Mouse (Mus musculus) ES-Bruce4 (cell line): ENCODE data around the gene Kdr. TPM values are rescaled to one million over a fixed set of nuclear protein-coding genes. Genes with fewer than 3 reads are reported as not detected.

ENCODE experiments used
- H3K27ac ChIP-seq: 2 replicates; pipeline ENCODE4 v1.5.1; 2012; ENCODE audit warnings: low read length, inconsistent platforms; ENCODE audit not compliant: insufficient read depth
- H3K27me3 ChIP-seq: 2 replicates; pipeline ENCODE4 v1.6.1; 2012; ENCODE audit warnings: mild to moderate bottlenecking, low read length, inconsistent platforms; ENCODE audit not compliant: control insufficient read depth, poor library complexity, insufficient read depth, severe bottlenecking
- H3K36me3 ChIP-seq: 2 replicates; pipeline ENCODE4 v1.6.1; 2012; ENCODE audit warnings: inconsistent platforms, mild to moderate bottlenecking, low read length, moderate library complexity; ENCODE audit not compliant: control insufficient read depth, poor library complexity, insufficient read depth, severe bottlenecking
- H3K4me1 ChIP-seq: one replicate; pipeline ENCODE4 v1.8.1; 2011; ENCODE audit warnings: low read length; ENCODE audit not compliant: control insufficient read depth, insufficient read depth
- H3K4me3 ChIP-seq: 2 replicates; pipeline ENCODE4 v1.5.1; 2011; ENCODE audit warnings: low read depth, mild to moderate bottlenecking, low read length
- H3K9ac ChIP-seq: 2 replicates; pipeline ENCODE4 v1.6.1; 2012; ENCODE audit warnings: low read depth, mild to moderate bottlenecking, inconsistent platforms; ENCODE audit not compliant: poor library complexity, severe bottlenecking
- H3K9me3 ChIP-seq: replicated peaks from 2 replicates; pipeline ENCODE4 v1.6.1; 2012; ENCODE audit warnings: mild to moderate bottlenecking, low read length, inconsistent platforms; ENCODE audit not compliant: control insufficient read depth, poor library complexity, insufficient read depth, severe bottlenecking
- CTCF ChIP-seq: IDR thresholded peaks from one replicate; pipeline ENCODE4 v1.8.1; 2011; ENCODE audit warnings: low read depth, low read length
- EP300 ChIP-seq: IDR thresholded peaks from 2 replicates; pipeline ENCODE4 v1.6.1; 2011; ENCODE audit warnings: low read depth, low read length; ENCODE audit not compliant: insufficient read depth
- POLR2A ChIP-seq: IDR thresholded peaks from one replicate; pipeline ENCODE4 v1.8.1; 2011; ENCODE audit warnings: low read length; ENCODE audit not compliant: insufficient read depth
- polyA plus RNA-seq: library from polyadenylated mRNA; stranded (reverse); fragments of >200 nt; gene quantifications from 2 replicates; pipeline ENCODE4 v1.2.4, GENCODE M21; 2011; ENCODE audit warnings: low read depth; ENCODE audit not compliant: missing spikeins, insufficient read depth, insufficient read length

The Kdr gene
- polyA plus RNA-seq, 1 experiment, result 0.46 TPM

DNA sequence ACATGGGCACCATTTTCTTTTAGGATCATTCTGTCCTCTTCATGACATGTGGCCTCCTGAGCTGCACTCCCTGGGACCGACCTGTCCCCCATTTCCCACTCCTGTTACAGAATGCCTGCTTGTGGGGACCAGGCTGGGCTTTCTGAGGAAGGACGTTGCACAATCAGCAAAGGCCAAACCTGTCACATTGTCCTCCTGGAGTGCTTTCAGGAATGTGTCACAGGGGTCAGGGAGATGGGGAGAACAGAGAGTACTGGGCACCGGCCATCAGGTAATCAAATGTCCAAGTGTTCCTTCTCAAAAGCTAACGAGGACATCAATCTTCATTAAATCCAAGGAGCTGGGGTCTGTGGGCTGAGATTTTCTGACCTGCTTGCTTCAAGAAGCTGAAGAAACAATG, 72.2 kb downstream of the Kdr start:
- Histone ChIP-seq H3K9me3 (no peaks in the 10 kb centered on the region), H3K27ac (no peak overlapping the region), H3K4me3 (no peak overlapping the region), H3K4me1 (no peaks in the 10 kb centered on the region), H3K36me3 (no peaks in the 10 kb centered on the region), H3K27me3 (no peaks in the 10 kb centered on the region), H3K9ac (no peak overlapping the region)
- TF ChIP-seq CTCF (no peak), EP300 (no peak), POLR2A (no peak)

DNA sequence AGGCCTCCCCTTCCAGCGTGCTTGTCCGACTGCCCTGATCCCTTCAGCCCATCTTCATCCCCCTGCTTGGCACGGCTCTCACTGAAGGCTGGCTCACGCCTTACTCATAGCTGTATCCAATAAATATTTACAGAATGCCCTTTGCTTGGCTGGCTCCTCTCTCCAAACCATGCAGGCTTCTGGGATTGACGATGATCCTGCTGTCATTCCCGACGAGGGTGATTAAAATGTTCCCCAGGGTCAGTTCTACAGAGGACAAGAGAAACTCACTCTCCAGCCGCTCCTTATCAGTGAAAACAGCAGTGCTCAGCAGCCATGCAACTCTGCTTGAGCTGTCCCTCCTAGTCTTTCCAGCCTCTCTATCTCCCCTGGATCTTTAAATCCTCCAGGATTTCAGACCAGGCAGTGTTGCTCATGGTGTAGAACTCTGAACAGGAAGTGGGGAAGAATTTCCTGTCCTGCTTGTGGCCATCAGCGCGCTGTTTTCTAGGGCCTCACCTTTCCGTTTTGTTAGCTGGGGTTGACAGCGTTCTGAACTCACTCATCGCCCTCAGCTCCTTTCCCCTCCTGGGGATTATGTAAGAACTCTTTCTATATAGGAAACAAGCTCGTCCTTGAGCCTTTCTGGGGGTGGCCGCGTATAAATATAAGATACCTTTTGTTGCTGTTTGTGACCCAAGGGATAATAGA, 77.9 kb downstream of the Kdr start:
- Histone ChIP-seq H3K4me3 (no peak overlapping the region), H3K4me1 (no peaks in the 10 kb centered on the region), H3K36me3 (no peaks in the 10 kb centered on the region), H3K27me3 (no peaks in the 10 kb centered on the region), H3K27ac (no peak overlapping the region), H3K9ac (no peak overlapping the region), H3K9me3 (no peaks in the 10 kb centered on the region)
- TF ChIP-seq CTCF (no peak), POLR2A (no peak), EP300 (no peak)

DNA sequence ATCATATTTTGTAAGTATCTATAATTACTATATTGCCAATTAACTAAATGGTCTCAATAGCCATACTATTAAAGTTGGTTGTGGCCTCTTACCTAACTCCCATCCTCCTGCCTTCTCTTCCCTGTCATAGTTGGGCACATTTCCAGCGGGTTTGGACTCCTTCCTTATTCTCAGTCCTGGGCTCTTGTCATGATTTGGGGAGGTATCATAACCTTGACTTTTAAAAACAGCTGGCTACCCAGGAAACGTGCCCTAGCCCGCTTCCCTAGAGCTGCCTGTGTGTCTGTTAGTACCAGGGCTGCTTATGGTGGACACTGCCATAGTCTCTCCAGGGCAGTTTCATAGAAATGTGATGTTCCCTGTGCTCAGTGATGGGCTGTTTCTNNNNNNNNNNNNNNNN, 82.9 kb downstream of the Kdr start:
- Histone ChIP-seq H3K9me3 (no peaks in the 10 kb centered on the region), H3K27ac (no peak overlapping the region), H3K4me3 (no peak overlapping the region), H3K36me3 (no peaks in the 10 kb centered on the region), H3K9ac (no peak overlapping the region), H3K27me3 (no peaks in the 10 kb centered on the region), H3K4me1 (no peaks in the 10 kb centered on the region)
- TF ChIP-seq CTCF (no peak), POLR2A (no peak), EP300 (no peak)

DNA sequence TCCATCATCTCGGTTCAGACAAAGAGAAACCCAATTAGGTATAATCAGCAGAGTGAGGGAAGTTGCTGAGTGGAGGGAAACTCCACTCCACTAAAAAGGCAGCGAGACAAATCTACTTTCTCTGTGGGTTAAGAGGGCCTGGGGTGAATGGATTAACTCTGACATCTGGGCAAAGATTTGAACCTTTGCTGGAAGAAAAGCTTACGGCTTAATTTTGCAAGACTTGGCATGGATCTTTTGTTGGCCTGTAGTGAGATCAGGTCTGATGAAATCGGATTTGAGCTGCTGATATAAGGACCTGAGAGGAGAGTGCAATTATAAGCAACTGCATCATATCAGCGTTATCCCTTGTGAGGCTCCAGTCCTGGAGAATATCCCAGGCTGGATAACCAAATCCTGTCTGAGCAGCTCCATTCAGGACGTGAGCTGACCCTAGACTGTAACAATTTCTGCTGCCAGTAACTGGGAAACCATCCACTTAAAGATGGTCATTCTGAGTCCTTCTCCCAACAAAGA, 85.2 kb downstream of the Kdr start:
- Histone ChIP-seq H3K27ac (no peak overlapping the region), H3K27me3 (no peaks in the 10 kb centered on the region), H3K4me1 (no peaks in the 10 kb centered on the region), H3K9me3 (no peaks in the 10 kb centered on the region), H3K36me3 (no peaks in the 10 kb centered on the region), H3K9ac (no peak overlapping the region), H3K4me3 (no peak overlapping the region)
- TF ChIP-seq POLR2A, result no peak
- no peak for TF ChIP-seq CTCF
- TF ChIP-seq EP300, result no peak

Other genes with a start within 250 kb of the Kdr start
- 16.7 and 17.7 TPM in 2 replicates for gene Srd5a3, start 161.8 kb upstream of the Kdr start, polyA plus RNA-seq
- 119 and 134 TPM in 2 replicates for gene Tmem165, start 205.4 kb upstream of the Kdr start, polyA plus RNA-seq